Mouse (Mus musculus) hindbrain, embryonic 15.5 days (tissue): Measurements from ENCODE around the gene Cdkn2aip. TPM values are rescaled to one million over a fixed set of nuclear protein-coding genes. Genes with fewer than 3 reads are reported as not detected.

ENCODE experiments used
- ATAC-seq: fragments of 200-750 bp; cut with Nextera tagmentation; 2 replicates; pipeline ENCODE4 v1.8.0; 2017; ENCODE audit warnings: low read depth, moderate number of reproducible peaks, moderate TSS enrichment; ENCODE audit not compliant: low FRiP score
- H3K27ac ChIP-seq: fragments of 300-500 bp; sonication (generic); replicated peaks from 2 replicates; pipeline ENCODE4 v1.5.1; 2015; ENCODE audit warnings: mild to moderate bottlenecking, inconsistent platforms
- H3K27me3 ChIP-seq: fragments of 300-500 bp; sonication (generic); 2 replicates; pipeline ENCODE4 v1.6.1; 2015; ENCODE audit warnings: control low read depth, inconsistent platforms
- H3K36me3 ChIP-seq: fragments of 300-500 bp; sonication (generic); 2 replicates; pipeline ENCODE4 v1.6.1; 2015; ENCODE audit warnings: control low read depth, inconsistent platforms
- H3K4me1 ChIP-seq: fragments of 300-500 bp; sonication (generic); replicated peaks from 2 replicates; pipeline ENCODE4 v1.6.1; 2015; ENCODE audit warnings: control low read depth, inconsistent platforms
- H3K4me2 ChIP-seq: fragments of 300-500 bp; sonication (generic); 2 replicates; pipeline ENCODE4 v1.6.1; 2015; ENCODE audit warnings: moderate library complexity, mild to moderate bottlenecking, inconsistent platforms
- H3K4me3 ChIP-seq: fragments of 300-500 bp; sonication (generic); 2 replicates; pipeline ENCODE4 v1.5.1; 2015; ENCODE audit warnings: mild to moderate bottlenecking, inconsistent platforms
- H3K9ac ChIP-seq: fragments of 300-500 bp; sonication (generic); 2 replicates; pipeline ENCODE4 v1.6.1; 2015; ENCODE audit warnings: inconsistent platforms
- H3K9me3 ChIP-seq: fragments of 300-500 bp; sonication (generic); 2 replicates; pipeline ENCODE4 v1.6.1; 2016; ENCODE audit warnings: control low read depth, inconsistent platforms
- WGBS: fragments of 180-500 bp; shearing (Covaris S2); methylation state at CpG from one replicate; pipeline ENCODE4 v1.1.7; 2015; 5-methylcytosine and 5-hydroxymethylcytosine counted together
- polyA plus RNA-seq: library from polyadenylated mRNA; unstranded; fragments of >200 nt; fragmentation: Nextera tagmentation; extraction: Ambion mirVana; gene quantifications from 2 replicates; pipeline ENCODE4 v1.2.1, GENCODE M21; 2015

The Cdkn2aip gene
- polyA plus RNA-seq, 1 experiment from 2014 or later: 29.7 TPM

DNA sequence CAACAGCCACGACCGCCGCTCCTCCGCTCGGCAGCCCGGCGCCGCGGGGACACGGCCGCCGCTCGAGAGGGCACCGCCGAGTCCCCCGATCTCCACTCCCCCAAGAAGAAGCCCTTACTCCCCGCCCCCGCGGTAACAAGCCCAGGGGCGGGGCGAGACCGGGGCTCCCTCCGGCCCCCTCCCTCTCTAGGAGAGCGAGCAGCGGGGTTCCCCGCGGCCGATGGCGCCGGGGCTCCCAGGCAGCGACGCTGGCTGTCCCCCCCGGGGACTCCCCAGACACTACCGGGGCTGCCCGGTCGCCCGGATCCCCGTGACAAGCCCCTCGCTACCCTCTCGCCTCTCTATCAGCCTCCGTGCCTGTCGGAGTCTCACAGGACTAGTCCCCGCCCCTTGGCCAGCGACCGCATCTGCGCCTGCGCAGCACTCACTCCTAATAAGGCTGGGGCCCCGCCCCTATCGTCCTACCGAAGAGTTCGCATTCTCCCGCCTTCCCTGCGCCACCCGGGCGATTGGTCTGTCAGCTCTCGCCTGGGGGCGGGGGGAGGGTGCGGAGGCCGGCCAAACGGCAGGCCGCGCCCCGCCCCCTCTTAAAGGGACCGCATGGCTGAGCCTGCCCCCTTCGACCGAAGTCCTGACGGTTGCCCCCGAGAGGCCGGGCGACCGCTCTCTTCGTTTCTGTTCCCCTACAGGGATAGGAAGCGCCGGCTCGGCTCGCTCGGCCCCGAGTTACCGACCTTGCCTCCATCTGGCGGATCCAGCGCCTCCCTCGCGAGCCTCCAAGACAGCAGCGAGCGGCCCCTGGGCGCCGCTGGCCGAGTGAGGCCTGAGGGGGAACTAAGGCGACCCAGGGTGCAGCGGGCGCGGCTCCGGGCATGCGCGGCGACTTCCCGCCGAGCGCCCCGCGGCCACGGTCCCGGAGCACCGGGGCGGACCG, 38.7 kb downstream of the Cdkn2aip start, which contains the start of gene Ing2:
Gene Ing2 (minus strand): TSS at position 780 of the 934 bp plus-strand sequence.
- Histone ChIP-seq H3K4me1 (peaks cover 12% of the 10 kb centered on the region; the same call in 1 of the 2 replicates), H3K9me3 (no peaks in the 10 kb centered on the region), H3K9ac (peak within 1 kb of the TSS; percentile 78), H3K4me2 (peak within 1 kb of the TSS; percentile 83), H3K27ac (peak within 1 kb of the TSS; percentile 91), H3K36me3 (no peaks in the 10 kb centered on the region), H3K27me3 (no peaks in the 10 kb centered on the region), H3K4me3 (peak within 1 kb of the TSS; percentile 95)
- under 1% methylated on average over 90 of the region's 106 CpGs for WGBS
- peak; percentile 96 for ATAC-seq

DNA sequence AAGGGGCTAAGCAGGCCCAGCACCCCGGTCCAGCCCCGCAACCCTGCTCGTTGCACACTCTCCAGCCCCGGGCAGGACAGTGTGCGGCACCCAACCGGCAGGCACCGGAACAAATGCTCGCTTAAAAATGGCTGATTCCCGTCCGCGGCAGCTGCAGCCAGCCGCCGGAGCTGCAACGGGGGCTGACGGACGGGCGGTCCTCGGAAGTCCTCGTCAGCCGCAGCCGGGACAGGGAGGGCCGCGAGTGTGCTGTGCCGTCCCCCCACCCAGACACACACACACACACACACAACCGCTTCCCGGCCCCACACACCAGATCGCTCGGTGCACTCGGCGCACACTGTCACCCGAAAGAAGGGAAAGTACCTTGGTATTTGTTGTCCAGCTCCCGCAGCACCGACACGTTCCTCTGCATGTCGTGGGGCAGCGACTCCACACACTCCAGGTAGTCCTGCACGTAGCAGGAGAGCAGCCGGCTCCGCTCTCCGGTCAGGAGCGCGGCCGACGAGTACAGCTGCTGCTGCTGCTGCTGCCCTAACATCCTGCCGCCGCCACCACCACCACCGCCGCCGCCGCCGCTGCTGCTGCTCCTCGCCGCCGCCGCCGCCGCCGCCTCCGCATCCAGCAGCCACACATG, 39.5 kb downstream of the Cdkn2aip start:
- Histone ChIP-seq H3K36me3 (no peaks in the 10 kb centered on the region), H3K9me3 (no peaks in the 10 kb centered on the region), H3K9ac (peak overlapping the region; percentile 78), H3K4me1 (peaks cover 12% of the 10 kb centered on the region; the same call in 1 of the 2 replicates), H3K4me3 (peak overlapping the region; percentile 95), H3K4me2 (peak overlapping the region; percentile 56), H3K27ac (peak overlapping the region; percentile 91), H3K27me3 (no peaks in the 10 kb centered on the region)
- peak; percentile 14 for ATAC-seq
- under 1% methylated on average over 53 of the region's 59 CpGs for WGBS

DNA sequence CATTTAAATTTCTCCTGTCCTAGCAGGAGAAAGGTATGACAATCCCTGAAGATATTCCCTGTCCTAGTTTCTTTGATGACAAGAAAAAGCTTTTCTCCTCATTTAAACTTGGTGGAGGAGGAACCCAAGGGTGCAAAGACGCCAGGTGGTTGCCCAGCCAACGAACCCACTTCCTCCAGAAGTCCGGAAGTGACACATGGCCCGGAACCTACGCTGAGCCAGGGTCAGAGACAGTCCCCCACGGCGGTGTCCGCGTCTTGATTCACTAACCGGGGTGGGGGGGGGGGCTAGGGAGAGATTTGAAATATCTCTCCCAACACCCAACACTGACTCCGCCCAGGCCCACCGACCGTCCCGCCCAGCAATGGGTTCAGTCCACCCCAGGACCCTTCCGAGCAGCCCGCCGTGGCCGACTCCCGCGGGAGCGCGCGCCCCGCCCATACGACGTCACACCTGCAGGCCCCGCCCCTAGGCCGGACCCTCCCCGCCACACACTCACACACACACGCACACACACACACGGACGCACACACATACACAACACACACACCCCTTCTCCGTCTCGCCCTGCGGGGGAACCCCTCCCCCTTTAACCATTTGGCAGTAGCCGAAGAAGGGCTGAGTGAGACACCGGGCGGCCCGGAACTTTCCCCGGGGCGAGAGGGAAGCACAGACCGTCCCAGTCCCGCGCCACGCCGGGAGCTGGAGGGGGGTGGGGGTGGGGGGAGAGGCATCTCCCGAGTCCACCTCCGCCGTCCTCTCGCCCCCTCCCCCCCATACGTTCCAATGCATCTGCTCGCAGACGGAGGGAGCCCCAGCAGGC, 40.2 kb downstream of the Cdkn2aip start:
- H3K36me3 ChIP-seq: 0 out of 2 replicates have a peak, but pooled peaks cover 5% of the 10 kb centered on the region
- no peaks in the 10 kb centered on the region for H3K27me3 ChIP-seq
- peak; percentile 71 for ATAC-seq
- H3K4me3 ChIP-seq: peak overlapping the region; percentile 95
- no peaks in the 10 kb centered on the region for H3K9me3 ChIP-seq
- H3K4me2 ChIP-seq: peak overlapping the region; percentile 56
- WGBS: under 1% methylated on average over 51 of the region's 53 CpGs
- H3K4me1 ChIP-seq: peaks cover 12% of the 10 kb centered on the region; the same call in 1 of the 2 replicates
- H3K27ac ChIP-seq: peak overlapping the region; percentile 91
- H3K9ac ChIP-seq: peak overlapping the region; percentile 78

DNA sequence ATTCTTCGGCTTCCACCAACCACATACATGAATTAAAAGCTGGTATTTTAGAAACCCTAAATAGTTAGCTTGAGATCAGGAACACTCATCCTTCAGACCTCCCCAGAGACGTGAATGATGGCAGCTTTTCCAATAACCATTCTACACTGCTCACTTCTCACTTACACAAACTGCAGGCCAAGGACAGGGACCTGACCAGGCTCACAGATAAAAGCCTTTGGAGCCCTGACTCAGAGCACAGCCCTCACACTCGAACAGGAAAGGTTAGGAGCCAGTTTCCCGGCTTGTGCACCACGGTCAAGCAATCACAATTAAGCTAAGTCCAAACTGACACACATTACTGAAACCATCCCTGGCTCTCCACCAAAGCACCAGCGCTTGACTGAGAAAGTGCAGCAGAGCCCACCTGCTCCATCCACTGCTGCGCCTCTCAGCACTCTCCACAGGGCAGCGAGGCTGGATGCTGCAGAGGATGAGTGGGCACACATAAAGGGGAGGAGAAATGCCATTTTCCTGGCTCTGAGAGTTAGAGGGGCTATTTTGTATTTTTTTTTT, 49.4 kb downstream of the Cdkn2aip start:
- Histone ChIP-seq H3K4me1 (no peaks in the 10 kb centered on the region), H3K9me3 (no peaks in the 10 kb centered on the region), H3K36me3 (peaks cover 12% of the 10 kb centered on the region), H3K9ac (no peak overlapping the region), H3K27me3 (no peaks in the 10 kb centered on the region), H3K27ac (no peak overlapping the region), H3K4me2 (no peak overlapping the region), H3K4me3 (no peak overlapping the region)
- no peak for ATAC-seq
- 76% methylated on average over 8 of the region's 8 CpGs for WGBS

DNA sequence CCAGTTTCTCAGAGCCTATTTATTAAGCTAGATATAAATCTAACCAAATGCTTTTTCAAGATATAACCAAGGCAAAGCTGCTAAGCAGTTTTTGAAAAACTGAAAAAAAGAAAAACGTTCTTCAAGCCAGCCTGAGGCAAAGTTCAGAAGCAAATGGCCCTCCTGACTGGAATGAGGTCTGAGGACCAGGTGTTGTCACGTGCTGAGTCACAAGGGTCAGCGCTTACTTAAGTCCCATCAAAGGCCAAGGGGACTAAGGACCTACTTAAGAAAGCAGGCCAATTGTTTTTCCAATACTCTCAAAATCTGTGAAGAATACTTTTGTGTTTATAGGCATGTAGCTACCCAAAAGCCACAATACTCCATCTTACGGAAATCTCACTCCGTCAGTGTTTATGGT, 50.5 kb downstream of the Cdkn2aip start:
- H3K4me3 ChIP-seq: no peak overlapping the region
- WGBS: 92% methylated on average over 5 of the region's 5 CpGs
- no peak overlapping the region for H3K4me2 ChIP-seq
- ATAC-seq: no peak
- H3K27me3 ChIP-seq: no peaks in the 10 kb centered on the region
- no peak overlapping the region for H3K27ac ChIP-seq
- no peak overlapping the region for H3K9ac ChIP-seq
- H3K9me3 ChIP-seq: no peaks in the 10 kb centered on the region
- no peaks in the 10 kb centered on the region for H3K4me1 ChIP-seq
- peaks cover 6% of the 10 kb centered on the region for H3K36me3 ChIP-seq

DNA sequence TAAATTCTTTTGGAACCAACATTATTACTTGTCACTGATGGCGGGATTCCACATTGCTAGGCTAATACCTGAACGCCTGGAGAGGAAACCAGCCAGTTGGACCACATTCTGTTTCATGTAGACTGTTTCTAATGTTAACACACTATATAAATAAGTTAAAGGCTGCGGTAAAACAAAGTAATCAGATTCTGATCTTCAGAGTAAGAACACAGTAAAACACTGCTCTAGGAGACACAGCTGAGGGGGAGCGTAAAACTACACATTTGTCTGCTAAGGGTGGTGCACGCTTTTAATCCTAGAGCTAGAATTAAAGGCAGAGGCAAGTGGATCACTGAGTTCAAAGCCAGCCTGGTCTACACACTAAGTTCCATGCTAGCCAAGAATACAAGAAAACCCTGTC, 51.0 kb downstream of the Cdkn2aip start:
- no peaks in the 10 kb centered on the region for H3K4me1 ChIP-seq
- 96% methylated on average over 5 of the region's 5 CpGs for WGBS
- no peaks in the 10 kb centered on the region for H3K9me3 ChIP-seq
- H3K9ac ChIP-seq: no peak overlapping the region
- H3K4me2 ChIP-seq: no peak overlapping the region
- H3K36me3 ChIP-seq: peaks cover 1% of the 10 kb centered on the region
- no peak overlapping the region for H3K4me3 ChIP-seq
- H3K27ac ChIP-seq: no peak overlapping the region
- H3K27me3 ChIP-seq: no peaks in the 10 kb centered on the region
- ATAC-seq: no peak

DNA sequence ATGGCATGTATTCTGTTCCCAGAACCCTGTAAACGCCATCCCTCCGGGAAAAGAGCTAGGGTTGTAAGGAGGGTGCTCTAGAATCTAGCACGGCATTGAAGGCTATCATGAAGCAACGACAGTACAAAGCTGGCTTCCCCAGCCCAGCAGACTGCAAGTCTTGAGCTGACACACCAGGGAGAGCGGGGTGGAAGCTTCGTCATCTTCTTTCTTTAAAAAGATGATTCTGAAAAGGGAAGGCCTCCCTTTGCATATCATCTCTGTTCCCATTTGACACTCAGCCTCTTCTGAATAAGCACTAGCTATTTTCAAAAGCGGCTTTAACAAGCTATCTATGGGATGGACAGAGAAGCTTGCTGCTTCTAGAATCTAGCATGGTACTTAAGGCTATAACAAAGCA, 53.3 kb downstream of the Cdkn2aip start:
- WGBS: 92% methylated on average over 7 of the region's 7 CpGs
- no peaks in the 10 kb centered on the region for H3K36me3 ChIP-seq
- H3K4me1 ChIP-seq: no peaks in the 10 kb centered on the region
- H3K4me3 ChIP-seq: no peak overlapping the region
- no peaks in the 10 kb centered on the region for H3K9me3 ChIP-seq
- no peak overlapping the region for H3K9ac ChIP-seq
- H3K27ac ChIP-seq: no peak overlapping the region
- no peak overlapping the region for H3K4me2 ChIP-seq
- no peak for ATAC-seq
- H3K27me3 ChIP-seq: no peaks in the 10 kb centered on the region

DNA sequence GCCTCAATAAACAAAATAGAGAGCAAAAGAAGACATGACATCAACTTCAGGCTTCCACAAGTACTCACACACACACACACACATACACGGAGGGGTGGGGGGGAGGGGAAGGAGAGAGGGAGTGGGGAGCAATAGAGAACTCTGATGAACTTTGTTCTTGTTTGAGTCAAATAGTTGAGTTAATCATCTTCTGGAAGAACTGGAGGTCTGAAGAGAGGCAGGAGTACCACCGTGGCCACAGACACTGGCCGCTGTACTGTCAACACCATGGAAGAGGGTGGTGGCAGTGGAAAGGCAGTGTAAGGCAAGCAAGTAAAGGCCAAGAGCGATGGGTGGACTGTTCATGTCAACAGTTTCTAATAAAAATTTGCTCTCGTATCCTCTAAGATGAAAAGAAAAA, 54.3 kb downstream of the Cdkn2aip start:
- H3K36me3 ChIP-seq: no peaks in the 10 kb centered on the region
- H3K9ac ChIP-seq: no peak overlapping the region
- H3K9me3 ChIP-seq: no peaks in the 10 kb centered on the region
- H3K27me3 ChIP-seq: no peaks in the 10 kb centered on the region
- no peak overlapping the region for H3K4me2 ChIP-seq
- H3K4me1 ChIP-seq: no peaks in the 10 kb centered on the region
- 95% methylated on average over 5 of the region's 5 CpGs for WGBS
- ATAC-seq: no peak
- H3K4me3 ChIP-seq: no peak overlapping the region
- no peak overlapping the region for H3K27ac ChIP-seq

Other genes with a start within 250 kb of the Cdkn2aip start
- 39.7 and 40.6 TPM in 2 replicates for gene Trappc11, start 180.5 kb downstream of the Cdkn2aip start, polyA plus RNA-seq
- 29.5 and 33.4 TPM in 2 replicates for gene Rwdd4a, start 180.3 kb downstream of the Cdkn2aip start, polyA plus RNA-seq
- gene Ing2, start 38.4 kb downstream of the Cdkn2aip start, polyA plus RNA-seq: 6.7 and 7.2 TPM in 2 replicates
- gene Cldn24, start 108.2 kb upstream of the Cdkn2aip start, polyA plus RNA-seq: not detected in 2 replicates
- gene Cldn22, start 110.5 kb upstream of the Cdkn2aip start, polyA plus RNA-seq: not detected in 2 replicates